8 mouse cellular contexts compared by ENCODE assay signal in genomic region chr1:93801741-93802238, GRCm38 (mm10). TPM values are rescaled to one million over a fixed set of nuclear protein-coding genes. Genes with fewer than 3 reads are reported as not detected.
DNase-seq lines count a peak whose midpoint lies in the region; ATAC-seq and TF ChIP-seq lines count a peak whose summit lies in the region.

Gene Dtymk, minus strand, starts transcription at chr1:93801934.

- no peaks in the 10 kb centered on the region for H3K9me3 ChIP-seq in embryonic facial prominence, embryonic 13.5 days
- no peaks in the 10 kb centered on the region for H3K9me3 ChIP-seq in limb, embryonic 13.5 days
- H3K9me3 ChIP-seq in midbrain, embryonic 16.5 days (replicated peaks; ENCODE audit: control insufficient read depth, low read length, poor library complexity, severe bottlenecking): no peaks in the 10 kb centered on the region

- H3K79me2 ChIP-seq in heart, adult 2 months (replicated peaks; ENCODE audit: control insufficient read depth, insufficient read depth, low read length): no peaks in the 10 kb centered on the region

- H3K27ac ChIP-seq in embryonic facial prominence, embryonic 13.5 days: peak within 1 kb of the TSS; percentile 88
- H3K27ac ChIP-seq in heart, adult 2 months: peak within 1 kb of the TSS; percentile 61
- H3K27ac ChIP-seq in limb, embryonic 13.5 days: peak within 1 kb of the TSS; percentile 81
- peak within 1 kb of the TSS; percentile 80 for H3K27ac ChIP-seq in midbrain, embryonic 16.5 days (ENCODE audit: low read length)

- DNase-seq in 3134 (ENCODE audit: extremely low read depth, insufficient read length, low spot score): peak; percentile 95
- peak; percentile 94 for DNase-seq in adrenal gland, postnatal 36 days
- peak; percentile 90 to 95 for DNase-seq in heart, adult 2 months
- DNase-seq in kidney, adult 8-10 months: peak; percentile 93 to 95
- DNase-seq in spleen, postnatal 10 days (ENCODE audit: low spot score in 2 of 2): peak; percentile 78 to 92

- intact Hi-C loops in heart, adult 2 months (cut with DNase I): loop anchor here (2.0 to 10.0 kb wide), 5 partner anchors 47 to 457 kb away; partner anchors contain the start of genes Farp2, Pask, Ppp1r7 and Thap4

- H3K4me1 ChIP-seq in embryonic facial prominence, embryonic 13.5 days: peaks cover 42% of the 10 kb centered on the region
- 0 out of 2 replicates have a peak, but pooled peaks cover 1% of the 10 kb centered on the region for H3K4me1 ChIP-seq in heart, adult 2 months (ENCODE audit: control insufficient read depth, insufficient read depth, low read length)
- H3K4me1 ChIP-seq in limb, embryonic 13.5 days: peaks cover 40% of the 10 kb centered on the region
- H3K4me1 ChIP-seq in midbrain, embryonic 16.5 days (ENCODE audit: control insufficient read depth, insufficient read depth, low read length): peaks cover 27% of the 10 kb centered on the region

- H3K36me3 ChIP-seq in embryonic facial prominence, embryonic 13.5 days: peaks cover 48% of the 10 kb centered on the region
- H3K36me3 ChIP-seq in heart, adult 2 months (ENCODE audit: control insufficient read depth, insufficient read depth, low read length): no peaks in the 10 kb centered on the region
- peaks cover 46% of the 10 kb centered on the region for H3K36me3 ChIP-seq in limb, embryonic 13.5 days
- no peaks in the 10 kb centered on the region for H3K36me3 ChIP-seq in midbrain, embryonic 16.5 days (ENCODE audit: control insufficient read depth, insufficient read depth, low read length)

- peak within 1 kb of the TSS; percentile 86 for H3K9ac ChIP-seq in embryonic facial prominence, embryonic 13.5 days
- H3K9ac ChIP-seq in heart, adult 2 months (ENCODE audit: low read depth, low read length): peak within 1 kb of the TSS; percentile 80
- peak within 1 kb of the TSS; percentile 83 for H3K9ac ChIP-seq in limb, embryonic 13.5 days
- H3K9ac ChIP-seq in midbrain, embryonic 16.5 days (ENCODE audit: low read depth, low read length): peak within 1 kb of the TSS; percentile 85

- peak within 1 kb of the TSS; percentile 80 for H3K4me3 ChIP-seq in embryonic facial prominence, embryonic 13.5 days
- peak within 1 kb of the TSS; percentile 62 for H3K4me3 ChIP-seq in heart, adult 2 months
- H3K4me3 ChIP-seq in limb, embryonic 13.5 days: peak within 1 kb of the TSS; percentile 77
- H3K4me3 ChIP-seq in midbrain, embryonic 16.5 days (ENCODE audit: low read depth, low read length): peak within 1 kb of the TSS; percentile 85

- peak; percentile 46; the same call in 1 of the 2 replicates for TF ChIP-seq EP300 in heart, adult 2 months (IDR thresholded peaks at IDR 0.05; ENCODE audit: insufficient read depth, low read depth, low read length)

- ATAC-seq in embryonic facial prominence, embryonic 13.5 days (ENCODE audit: insufficient number of reproducible peaks, insufficient read depth, low FRiP score, low TSS enrichment, low read depth): peak; percentile 54
- ATAC-seq in limb, embryonic 13.5 days (ENCODE audit: low FRiP score, low read depth): peak; percentile 73
- ATAC-seq in midbrain, embryonic 16.5 days: peak; percentile 61

- peak; percentile 78 for TF ChIP-seq POLR2A in heart, adult 2 months (IDR thresholded peaks at IDR 0.05; ENCODE audit: insufficient read depth, low read depth, low read length)

- peak; percentile 63 for TF ChIP-seq CTCF in heart, adult 2 months (IDR thresholded peaks at IDR 0.05)

- under 1% methylated on average over 42 of the region's 42 CpGs for WGBS in embryonic facial prominence, embryonic 13.5 days
- under 1% methylated on average over 42 of the region's 42 CpGs for WGBS in heart, adult 2 months
- under 1% methylated on average over 42 of the region's 42 CpGs for WGBS in limb, embryonic 13.5 days
- WGBS in midbrain, embryonic 16.5 days: under 1% methylated on average over 42 of the region's 42 CpGs

- H3K4me2 ChIP-seq in embryonic facial prominence, embryonic 13.5 days: peak within 1 kb of the TSS; percentile 84
- H3K4me2 ChIP-seq in limb, embryonic 13.5 days (replicated peaks): peak within 1 kb of the TSS; percentile 89
- H3K4me2 ChIP-seq in midbrain, embryonic 16.5 days (ENCODE audit: low read length): peak within 1 kb of the TSS; percentile 85

- no peaks in the 10 kb centered on the region for H3K27me3 ChIP-seq in embryonic facial prominence, embryonic 13.5 days
- no peaks in the 10 kb centered on the region for H3K27me3 ChIP-seq in heart, adult 2 months (ENCODE audit: control insufficient read depth, insufficient read depth, low read length)
- H3K27me3 ChIP-seq in limb, embryonic 13.5 days: no peaks in the 10 kb centered on the region
- H3K27me3 ChIP-seq in midbrain, embryonic 16.5 days (ENCODE audit: control insufficient read depth, insufficient read depth, low read depth, low read length): no peaks in the 10 kb centered on the region

RNA-seq across cellular contexts. Expression of gene Dtymk, which starts in this region (rescaled TPM):
- 10 to 100 TPM; 63.7 to 70.9 TPM for total RNA-seq in adrenal gland, postnatal 36 days (2021)
- 267 and 281 TPM in 2 replicates for polyA plus RNA-seq in embryonic facial prominence, embryonic 13.5 days (2015; fragmentation: Nextera tagmentation; extraction: Ambion mirVana)
- 10 to 100 TPM; 22.2 to 22.4 TPM for total RNA-seq in heart, adult 2 months (2021)
- polyA plus RNA-seq in heart, adult 2 months (2012; rRNA removed): 23.6 and 35.4 TPM in 2 replicates
- polyA plus RNA-seq in limb, embryonic 13.5 days (2015; fragmentation: Nextera tagmentation; extraction: Ambion mirVana): 251 and 255 TPM in 2 replicates
- 134 and 140 TPM in 2 replicates for polyA plus RNA-seq in midbrain, embryonic 16.5 days (2015; fragmentation: Nextera tagmentation; extraction: Ambion mirVana)

Comparison
In these comparisons a context has a peak if more than half of its experiments do, and no peak if none do; other contexts are left out.
1. Peak in every context shown above with its lines: DNase-seq, ATAC-seq, H3K4me3 ChIP-seq and H3K27ac ChIP-seq.